Mouse (Mus musculus): ENCODE data around the gene Adamts20. TPM values are rescaled to one million over a fixed set of nuclear protein-coding genes. Genes with fewer than 3 reads are reported as not detected.
A peak's percentile ranks its signal among the peaks of the same experiment; 100 is the strongest.

Adamts20 gene
- polyA plus RNA-seq, 1 experiment from 2014 or later: 4.0 TPM

GRCm38 (mm10) chr15:94239637-94240036, 225.6 kb downstream of the Adamts20 start:
- H3K4me1 ChIP-seq (replicated peaks): no peaks in the 10 kb centered on the region
- H3K4me2 ChIP-seq: no peak overlapping the region
- H3K9ac ChIP-seq: no peak overlapping the region
- no peaks in the 10 kb centered on the region for H3K27me3 ChIP-seq
- H3K9me3 ChIP-seq: no peaks in the 10 kb centered on the region
- ATAC-seq (ENCODE audit: low read depth): no peak
- no peak overlapping the region for H3K4me3 ChIP-seq
- no peak overlapping the region for H3K27ac ChIP-seq (replicated peaks)
- WGBS: 85% methylated on average over 4 of the region's 4 CpGs
- H3K36me3 ChIP-seq: no peaks in the 10 kb centered on the region

- H3K9ac ChIP-seq: no peak overlapping the region
- no peaks in the 10 kb centered on the region for H3K27me3 ChIP-seq
- no peaks in the 10 kb centered on the region for H3K9me3 ChIP-seq
- no peak overlapping the region for H3K4me3 ChIP-seq
- no peak overlapping the region for H3K27ac ChIP-seq (replicated peaks)
- H3K4me1 ChIP-seq (replicated peaks): no peaks in the 10 kb centered on the region
- ATAC-seq (ENCODE audit: low read depth): no peak
- 78% methylated on average over 6 of the region's 6 CpGs for WGBS
- H3K36me3 ChIP-seq: no peaks in the 10 kb centered on the region
- no peak overlapping the region for H3K4me2 ChIP-seq
Measured at GRCm38 (mm10) chr15:94239127-94239526, 226.1 kb downstream of the Adamts20 start.

GRCm38 (mm10) chr15:94238058-94238876, 227.0 kb downstream of the Adamts20 start:
- H3K27me3 ChIP-seq: no peaks in the 10 kb centered on the region
- 77% methylated on average over 14 of the region's 14 CpGs for WGBS
- no peak overlapping the region for H3K4me3 ChIP-seq
- H3K27ac ChIP-seq (replicated peaks): 0 out of 2 replicates have a peak overlapping the region, but pooled peaks have one; percentile 23
- no peak for ATAC-seq (ENCODE audit: low read depth)
- no peaks in the 10 kb centered on the region for H3K9me3 ChIP-seq
- no peaks in the 10 kb centered on the region for H3K36me3 ChIP-seq
- no peak overlapping the region for H3K9ac ChIP-seq
- H3K4me1 ChIP-seq (replicated peaks): no peaks in the 10 kb centered on the region
- H3K4me2 ChIP-seq: no peak overlapping the region

GRCm38 (mm10) chr15:94236726-94237125, 228.5 kb downstream of the Adamts20 start:
- H3K9me3 ChIP-seq: no peaks in the 10 kb centered on the region
- H3K36me3 ChIP-seq: no peaks in the 10 kb centered on the region
- H3K4me1 ChIP-seq (replicated peaks): no peaks in the 10 kb centered on the region; the same call in 1 of the 2 replicates
- no peaks in the 10 kb centered on the region for H3K27me3 ChIP-seq
- ATAC-seq (ENCODE audit: low read depth): no peak
- H3K4me3 ChIP-seq: no peak overlapping the region
- 87% methylated on average over 2 of the region's 2 CpGs for WGBS
- H3K27ac ChIP-seq (replicated peaks): no peak overlapping the region
- no peak overlapping the region for H3K4me2 ChIP-seq
- no peak overlapping the region for H3K9ac ChIP-seq

GRCm38 (mm10) chr15:94236121-94236520, 229.1 kb downstream of the Adamts20 start:
- Histone ChIP-seq H3K9ac (no peak overlapping the region), H3K27ac (replicated peaks) (no peak overlapping the region), H3K4me1 (replicated peaks) (no peaks in the 10 kb centered on the region; the same call in 1 of the 2 replicates), H3K27me3 (no peaks in the 10 kb centered on the region), H3K36me3 (no peaks in the 10 kb centered on the region), H3K4me2 (no peak overlapping the region), H3K4me3 (no peak overlapping the region), H3K9me3 (no peaks in the 10 kb centered on the region)
- 92% methylated on average over 3 of the region's 3 CpGs for WGBS
- ATAC-seq (ENCODE audit: low read depth): no peak

GRCm38 (mm10) chr15:94235190-94235589, 230.0 kb downstream of the Adamts20 start:
- WGBS: 90% methylated on average over 2 of the region's 2 CpGs
- Histone ChIP-seq H3K27me3 (no peaks in the 10 kb centered on the region), H3K4me2 (no peak overlapping the region), H3K36me3 (no peaks in the 10 kb centered on the region), H3K9ac (no peak overlapping the region), H3K4me3 (no peak overlapping the region), H3K4me1 (replicated peaks) (no peaks in the 10 kb centered on the region; the same call in 1 of the 2 replicates), H3K9me3 (no peaks in the 10 kb centered on the region), H3K27ac (replicated peaks) (no peak overlapping the region)
- ATAC-seq (ENCODE audit: low read depth): no peak

GRCm38 (mm10) chr15:94231246-94231645, 234.0 kb downstream of the Adamts20 start:
- no peaks in the 10 kb centered on the region for H3K36me3 ChIP-seq
- no peaks in the 10 kb centered on the region; the same call in 1 of the 2 replicates for H3K4me1 ChIP-seq (replicated peaks)
- no peaks in the 10 kb centered on the region for H3K27me3 ChIP-seq
- no peak overlapping the region for H3K9ac ChIP-seq
- WGBS: 56% methylated on average over 5 of the region's 5 CpGs
- ATAC-seq (ENCODE audit: low read depth): no peak
- no peak overlapping the region for H3K4me2 ChIP-seq
- no peak overlapping the region for H3K27ac ChIP-seq (replicated peaks)
- no peak overlapping the region for H3K4me3 ChIP-seq
- no peaks in the 10 kb centered on the region; the same call in 1 of the 2 replicates for H3K9me3 ChIP-seq

- no peaks in the 10 kb centered on the region for H3K27me3 ChIP-seq
- H3K9ac ChIP-seq: no peak overlapping the region
- H3K9me3 ChIP-seq: no peaks in the 10 kb centered on the region; the same call in 1 of the 2 replicates
- H3K4me3 ChIP-seq: no peak overlapping the region
- peaks cover 3% of the 10 kb centered on the region for H3K4me1 ChIP-seq (replicated peaks)
- no peak for ATAC-seq (ENCODE audit: low read depth)
- no peak overlapping the region for H3K27ac ChIP-seq (replicated peaks)
- 92% methylated on average over 1 of the region's 1 CpGs for WGBS
- H3K36me3 ChIP-seq: no peaks in the 10 kb centered on the region
- H3K4me2 ChIP-seq: no peak overlapping the region
Measured at GRCm38 (mm10) chr15:94227388-94227787, 237.8 kb downstream of the Adamts20 start.

- 36% methylated on average over 8 of the region's 8 CpGs for WGBS
- no peak overlapping the region for H3K4me3 ChIP-seq
Measured at GRCm38 (mm10) chr15:94223101-94223500, 242.1 kb downstream of the Adamts20 start.

GRCm38 (mm10) chr15:94220686-94221085, 244.5 kb downstream of the Adamts20 start:
- no peak overlapping the region for H3K27ac ChIP-seq (replicated peaks)
- ATAC-seq (ENCODE audit: low read depth): no peak
- WGBS: 30% methylated on average over 8 of the region's 8 CpGs
- no peak overlapping the region for H3K9ac ChIP-seq
- H3K4me2 ChIP-seq: no peak overlapping the region
- H3K36me3 ChIP-seq: no peaks in the 10 kb centered on the region
- no peak overlapping the region for H3K4me3 ChIP-seq
- no peaks in the 10 kb centered on the region for H3K27me3 ChIP-seq
- no peaks in the 10 kb centered on the region for H3K9me3 ChIP-seq
- H3K4me1 ChIP-seq (replicated peaks): peaks cover 15% of the 10 kb centered on the region

More at GRCm38 (mm10) chr15:94223101-94223500, 242.1 kb downstream of the Adamts20 start:
- peaks cover 15% of the 10 kb centered on the region for H3K4me1 ChIP-seq (replicated peaks)
- no peak overlapping the region for H3K27ac ChIP-seq (replicated peaks)
- no peaks in the 10 kb centered on the region for H3K36me3 ChIP-seq
- H3K9ac ChIP-seq: no peak overlapping the region
- no peak for ATAC-seq (ENCODE audit: low read depth)
- H3K9me3 ChIP-seq: no peaks in the 10 kb centered on the region; the same call in 1 of the 2 replicates
- no peaks in the 10 kb centered on the region for H3K27me3 ChIP-seq
- H3K4me2 ChIP-seq: no peak overlapping the region
